Mouse (Mus musculus) liver, embryonic 14.5 days (tissue): ENCODE data around the gene Hrct1.

ENCODE experiments used
- CTCF ChIP-seq: IDR thresholded peaks from 2 replicates; pipeline ENCODE4 v1.5.1; 2016; ENCODE audit warnings: antibody characterized with exemption, low read depth, control low read depth
- EP300 ChIP-seq: IDR thresholded peaks from 2 replicates; pipeline ENCODE4 v1.6.1; 2016; ENCODE audit warnings: antibody characterized with exemption, low read depth

DNA sequence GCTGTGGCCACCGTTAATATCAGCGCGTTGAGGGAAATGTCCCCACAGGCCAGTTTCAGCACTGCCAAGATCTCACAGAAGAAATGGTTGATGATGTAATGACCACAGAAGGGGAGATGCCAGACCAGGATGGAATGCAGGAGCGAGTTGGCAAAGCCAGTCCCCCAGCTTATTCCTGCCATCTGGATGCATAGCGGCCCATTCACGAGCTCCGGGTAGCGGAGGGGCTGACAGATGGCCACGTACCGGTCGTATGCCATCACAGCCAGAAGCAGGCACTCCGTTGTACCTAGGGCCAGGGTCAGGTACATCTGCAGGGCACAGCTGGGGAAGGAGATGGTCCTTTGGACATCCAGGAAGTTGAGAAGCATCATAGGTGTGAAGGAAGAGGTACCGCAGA lies 30.4 kb upstream of the Hrct1 start:
- no peak for TF ChIP-seq EP300
- no peak for TF ChIP-seq CTCF
